In genomic region chr11:81706996-81707395, GRCm38 (mm10) we compare ENCODE assay signal across 15 mouse cellular contexts.
DNase-seq lines count a peak whose midpoint lies in the region; ATAC-seq and TF ChIP-seq lines count a peak whose summit lies in the region.
"Had no signal": no experiment of that assay in that cellular context is flagged by ENCODE, and none has a peak within 500 bp of the region (broad histone marks: within the 10 kb centered on the region; RNA-seq: fewer than 3 reads in every experiment).

No protein-coding gene starts in this region.

- DNase-seq in cerebellum, postnatal 14 days, result peak; percentile 23 to 24
- DNase-seq in cerebellum, adult 18-20 months, result no peak
- peak; percentile 63 for DNase-seq in heart, adult 11 months
- no peak for DNase-seq in heart, postnatal 14 days
- DNase-seq in brain, embryonic 14.5 days (ENCODE audit: low read depth), result peak; percentile 42
- DNase-seq: adrenal gland, adult 2 months; adrenal gland, postnatal 10 days; adrenal gland, postnatal 25 days; cerebellum, adult 2 months; cerebellum, adult 9-10 months; forebrain, postnatal 0 days had no signal

- intact Hi-C loops in heart, postnatal 14 days (cut with DNase I), result no loop called here

- H3K27ac ChIP-seq in liver, embryonic 12.5 days, result no peak overlapping the region
- H3K27ac ChIP-seq: embryonic facial prominence, embryonic 13.5 days; forebrain, embryonic 13.5 days; forebrain, embryonic 15.5 days had no signal

- ATAC-seq in liver, embryonic 12.5 days, result no peak
- ATAC-seq: forebrain, embryonic 13.5 days; forebrain, embryonic 15.5 days; forebrain, postnatal 0 days had no signal

- WGBS in liver, embryonic 12.5 days (ENCODE audit: insufficient replicate concordance), result 61% methylated on average over 5 of the region's 5 CpGs

- no peaks in the 10 kb centered on the region for H3K9me3 ChIP-seq in liver, embryonic 12.5 days (replicated peaks)
- H3K9me3 ChIP-seq: embryonic facial prominence, embryonic 13.5 days; forebrain, embryonic 13.5 days; forebrain, embryonic 15.5 days had no signal

- no peak overlapping the region for H3K4me2 ChIP-seq in liver, embryonic 12.5 days
- H3K4me2 ChIP-seq: embryonic facial prominence, embryonic 13.5 days; forebrain, embryonic 13.5 days; forebrain, embryonic 15.5 days had no signal

- no peak for TF ChIP-seq POLR2A in brain, embryonic 14.5 days (IDR thresholded peaks at IDR 0.05; ENCODE audit: borderline replicate concordance, extremely low read depth, insufficient read depth, insufficient read length, poor library complexity, severe bottlenecking)

- H3K27me3 ChIP-seq in liver, embryonic 12.5 days (replicated peaks), result no peaks in the 10 kb centered on the region
- H3K27me3 ChIP-seq: embryonic facial prominence, embryonic 13.5 days; forebrain, embryonic 13.5 days; forebrain, embryonic 15.5 days had no signal

- no peaks in the 10 kb centered on the region for H3K36me3 ChIP-seq in liver, embryonic 12.5 days
- H3K36me3 ChIP-seq: embryonic facial prominence, embryonic 13.5 days; forebrain, embryonic 15.5 days had no signal

- H3K9ac ChIP-seq in liver, embryonic 12.5 days, result no peak overlapping the region
- H3K9ac ChIP-seq: embryonic facial prominence, embryonic 13.5 days; forebrain, embryonic 13.5 days; forebrain, embryonic 15.5 days; forebrain, postnatal 0 days had no signal

- no peak for TF ChIP-seq CTCF in brain, embryonic 14.5 days (IDR thresholded peaks at IDR 0.05; ENCODE audit: borderline replicate concordance, extremely low read depth, insufficient read depth, insufficient read length)

- no peaks in the 10 kb centered on the region for H3K4me1 ChIP-seq in liver, embryonic 12.5 days

- H3K4me3 ChIP-seq in liver, embryonic 12.5 days, result no peak overlapping the region
- H3K4me3 ChIP-seq: embryonic facial prominence, embryonic 13.5 days; forebrain, embryonic 13.5 days; forebrain, embryonic 15.5 days had no signal

Comparison
In these comparisons a context has a peak if more than half of its experiments do, and no peak if none do; other contexts are left out.
1. DNase-seq: peak in cerebellum, postnatal 14 days (2 of 2), heart, adult 11 months (single experiment) and brain, embryonic 14.5 days (single experiment); none in cerebellum, adult 18-20 months (0 of 2) and heart, postnatal 14 days (0 of 2).